Mouse (Mus musculus) E14TG2a.4 (cell line): ENCODE data around the gene 4921539E11Rik.

Experiments
- CTCF ChIP-seq: conservative IDR thresholded peaks from 2 replicates; pipeline ENCODE4 v1.5.1; 2014; ENCODE audit warnings: low read length
- NANOG ChIP-seq: IDR thresholded peaks from 2 replicates; pipeline ENCODE4 v1.6.1; 2014; ENCODE audit warnings: borderline replicate concordance, low read length, mixed read lengths
- POU5F1 ChIP-seq: IDR thresholded peaks from 2 replicates; pipeline ENCODE4 v1.6.1; 2014; ENCODE audit warnings: low read length, borderline replicate concordance

DNA sequence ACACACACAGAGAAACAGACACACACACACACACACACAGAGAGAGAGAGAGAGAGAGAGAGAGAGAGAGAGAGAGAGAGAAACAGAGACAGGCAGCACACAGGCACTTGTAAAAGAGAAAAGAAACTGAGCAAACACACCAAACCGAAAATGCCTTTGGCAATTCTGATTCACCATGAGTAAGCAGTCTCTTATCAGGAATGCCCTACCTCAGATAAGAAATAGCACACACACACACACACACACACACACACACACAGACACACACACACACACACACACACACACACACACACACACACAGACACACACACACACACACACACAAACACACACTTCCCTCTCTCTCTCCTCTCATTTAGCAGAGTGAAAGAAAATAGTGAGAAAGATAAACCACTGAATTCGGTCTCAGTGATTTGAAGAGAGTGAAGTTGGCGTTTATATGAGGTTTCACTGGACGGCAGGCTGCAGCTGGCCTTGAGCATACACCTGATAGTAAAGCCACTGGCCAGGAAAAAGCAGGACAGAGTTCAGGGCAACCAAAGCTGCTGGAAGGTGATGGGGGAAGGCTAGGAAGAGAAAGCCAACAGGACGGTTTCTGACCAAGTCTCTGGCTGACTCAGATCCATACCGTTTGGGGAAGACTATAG, 41.1 kb downstream of the 4921539E11Rik start:
- TF ChIP-seq CTCF (no peak), NANOG (no peak), POU5F1 (no peak)
